Mouse (Mus musculus): ENCODE results near the gene Rnf135. TPM values are rescaled to one million over a fixed set of nuclear protein-coding genes. Genes with fewer than 3 reads are reported as not detected.

The Rnf135 gene
- polyA plus RNA-seq, 1 experiment: not detected

DNA sequence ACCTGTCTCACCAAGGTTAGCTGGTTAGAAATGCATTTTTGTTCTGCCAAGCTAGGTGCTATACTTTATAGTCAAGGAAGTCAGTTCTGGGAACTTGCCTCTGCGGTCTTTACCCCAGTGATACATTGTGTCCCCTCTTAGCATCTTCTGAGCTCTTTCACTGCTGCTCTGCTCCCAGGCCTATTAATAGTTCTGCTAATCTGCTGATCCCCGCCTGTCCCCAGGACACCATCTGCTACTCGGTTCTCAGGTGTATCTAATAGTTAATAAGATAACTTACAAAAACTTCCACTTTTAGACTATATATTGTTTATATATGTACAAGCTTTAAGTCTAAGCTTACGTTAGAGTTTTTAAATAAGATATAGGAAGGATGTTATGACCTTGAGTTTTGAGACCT lies 54.7 kb downstream of the Rnf135 start:
- Histone ChIP-seq H3K27ac (ENCODE audit: insufficient read depth, low read depth, low read length) (no peak overlapping the region), H3K4me1 (ENCODE audit: control insufficient read depth, insufficient read depth, low read length) (no peaks in the 10 kb centered on the region), H3K4me3 (ENCODE audit: insufficient read depth, low read depth, low read length) (no peak overlapping the region)
- 83% methylated on average over 4 of the region's 4 CpGs for WGBS
- TF ChIP-seq POLR2A (IDR thresholded peaks at IDR 0.05; ENCODE audit: insufficient read depth, low read depth, low read length) (no peak), CTCF (IDR thresholded peaks at IDR 0.05; ENCODE audit: insufficient read depth, low read depth, low read length) (no peak)

DNA sequence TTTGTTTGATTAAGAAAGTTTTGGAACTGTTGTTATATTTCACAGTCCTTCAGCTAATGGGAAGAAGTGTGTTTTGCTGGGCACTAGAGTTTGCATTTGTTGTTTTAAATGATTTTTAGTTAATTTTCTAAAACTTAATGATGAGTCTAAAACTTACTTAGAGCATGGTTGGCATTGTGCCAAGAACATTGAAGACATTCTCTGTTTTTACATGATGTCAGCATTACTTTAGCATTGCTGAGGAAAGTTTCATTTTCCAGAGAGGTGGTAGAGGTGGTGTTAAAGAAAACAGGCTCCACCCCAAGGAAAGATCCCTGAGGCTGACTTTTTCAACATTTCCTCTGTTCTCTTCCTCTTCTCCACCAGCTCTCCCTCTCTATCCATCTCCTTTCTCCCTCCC lies 63.4 kb downstream of the Rnf135 start:
- Histone ChIP-seq H3K4me1 (ENCODE audit: control insufficient read depth, insufficient read depth, low read length) (no peaks in the 10 kb centered on the region), H3K4me3 (ENCODE audit: insufficient read depth, low read depth, low read length) (no peak overlapping the region), H3K27ac (ENCODE audit: insufficient read depth, low read depth, low read length) (no peak overlapping the region)
- TF ChIP-seq CTCF (IDR thresholded peaks at IDR 0.05; ENCODE audit: insufficient read depth, low read depth, low read length) (no peak), POLR2A (IDR thresholded peaks at IDR 0.05; ENCODE audit: insufficient read depth, low read depth, low read length) (no peak)

- TF ChIP-seq CTCF (IDR thresholded peaks at IDR 0.05; ENCODE audit: insufficient read depth, low read depth, low read length) (no peak), POLR2A (IDR thresholded peaks at IDR 0.05; ENCODE audit: insufficient read depth, low read depth, low read length) (no peak)
- Histone ChIP-seq H3K4me3 (ENCODE audit: insufficient read depth, low read depth, low read length) (no peak overlapping the region), H3K27ac (ENCODE audit: insufficient read depth, low read depth, low read length) (no peak overlapping the region), H3K4me1 (ENCODE audit: control insufficient read depth, insufficient read depth, low read length) (no peaks in the 10 kb centered on the region)
- WGBS: 78% methylated on average over 3 of the region's 3 CpGs
Measured at GRCm38 (mm10) chr11:80248531-80248930, 64.9 kb downstream of the Rnf135 start.

Other genes starting within 250 kb of the Rnf135 start
- gene Utp6, start 221.5 kb upstream of the Rnf135 start, polyA plus RNA-seq (2012; ENCODE audit: insufficient read depth, insufficient read length, low replicate concordance, missing spikeins): not detected in 2 replicates
- gene Suz12, start 190.7 kb upstream of the Rnf135 start, polyA plus RNA-seq (2012; ENCODE audit: insufficient read depth, insufficient read length, low replicate concordance, missing spikeins): 192 TPM in 1 of 2 replicates, not detected in the other
- gene Crlf3, start 102.9 kb upstream of the Rnf135 start, polyA plus RNA-seq (2012; ENCODE audit: insufficient read depth, insufficient read length, low replicate concordance, missing spikeins): not detected in 2 replicates
- not detected in 2 replicates for gene Atad5, start 94.5 kb upstream of the Rnf135 start, polyA plus RNA-seq (2012; ENCODE audit: insufficient read depth, insufficient read length, low replicate concordance, missing spikeins)
- not detected in 2 replicates for gene Tefm, start 41.7 kb upstream of the Rnf135 start, polyA plus RNA-seq (2012; ENCODE audit: insufficient read depth, insufficient read length, low replicate concordance, missing spikeins)
- gene Adap2, start 29.7 kb upstream of the Rnf135 start, polyA plus RNA-seq (2012; ENCODE audit: insufficient read depth, insufficient read length, low replicate concordance, missing spikeins): not detected in 2 replicates
- gene Rhot1, start 25.2 kb downstream of the Rnf135 start, polyA plus RNA-seq (2012; ENCODE audit: insufficient read depth, insufficient read length, low replicate concordance, missing spikeins): not detected in 2 replicates
- gene Rhbdl3, start 117.1 kb downstream of the Rnf135 start, polyA plus RNA-seq (2012; ENCODE audit: insufficient read depth, insufficient read length, low replicate concordance, missing spikeins): not detected in 2 replicates
- gene 5730455P16Rik, start 194.2 kb downstream of the Rnf135 start, polyA plus RNA-seq (2012; ENCODE audit: insufficient read depth, insufficient read length, low replicate concordance, missing spikeins): not detected in 2 replicates
- gene Zfp207, start 199.4 kb downstream of the Rnf135 start, polyA plus RNA-seq (2012; ENCODE audit: insufficient read depth, insufficient read length, low replicate concordance, missing spikeins): 162 and 401 TPM in 2 replicates
- gene Psmd11, start 244.8 kb downstream of the Rnf135 start, polyA plus RNA-seq (2012; ENCODE audit: insufficient read depth, insufficient read length, low replicate concordance, missing spikeins): not detected in 2 replicates